Mouse (Mus musculus) heart, embryonic 15.5 days (tissue): ENCODE results near the gene Kmo. TPM values are rescaled to one million over a fixed set of nuclear protein-coding genes. Genes with fewer than 3 reads are reported as not detected.

Experiments
- ATAC-seq: fragments of 200-750 bp; cut with Nextera tagmentation; replicated peaks from 2 replicates; pipeline ENCODE4 v1.8.0; 2017; ENCODE audit warnings: low read depth, moderate TSS enrichment; ENCODE audit not compliant: insufficient number of reproducible peaks, insufficient read depth, low FRiP score
- H3K27ac ChIP-seq: fragments of 300-500 bp; sonication (generic); 2 replicates; pipeline ENCODE4 v1.5.1; 2015; ENCODE audit warnings: mild to moderate bottlenecking, inconsistent platforms
- H3K27me3 ChIP-seq: fragments of 300-500 bp; sonication (generic); 2 replicates; pipeline ENCODE4 v1.6.1; 2015; ENCODE audit warnings: inconsistent platforms
- H3K36me3 ChIP-seq: fragments of 300-500 bp; sonication (generic); 2 replicates; pipeline ENCODE4 v1.6.1; 2015; ENCODE audit warnings: mild to moderate bottlenecking, inconsistent platforms
- H3K4me1 ChIP-seq: fragments of 300-500 bp; sonication (generic); replicated peaks from 2 replicates; pipeline ENCODE4 v1.6.1; 2015; ENCODE audit warnings: inconsistent platforms
- H3K4me2 ChIP-seq: fragments of 300-500 bp; sonication (generic); 2 replicates; pipeline ENCODE4 v1.6.1; 2015; ENCODE audit warnings: inconsistent platforms, mild to moderate bottlenecking, moderate library complexity
- H3K4me3 ChIP-seq: fragments of 300-500 bp; sonication (generic); 2 replicates; pipeline ENCODE4 v1.5.1; 2015; ENCODE audit warnings: mild to moderate bottlenecking, inconsistent platforms
- H3K9ac ChIP-seq: fragments of 300-500 bp; sonication (generic); 2 replicates; pipeline ENCODE4 v1.6.1; 2015; ENCODE audit warnings: mild to moderate bottlenecking, inconsistent platforms
- H3K9me3 ChIP-seq: fragments of 300-500 bp; sonication (generic); replicated peaks from 2 replicates; pipeline ENCODE4 v1.6.1; 2016; ENCODE audit warnings: inconsistent platforms
- WGBS: fragments of 180-500 bp; shearing (Covaris S2); methylation state at CpG from one replicate; pipeline ENCODE4 v1.1.7; 2015; ENCODE audit warnings: mixed read lengths; 5-methylcytosine and 5-hydroxymethylcytosine counted together
- polyA plus RNA-seq: library from polyadenylated mRNA; unstranded; fragments of >200 nt; fragmentation: Nextera tagmentation; extraction: Ambion mirVana; gene quantifications from 2 replicates; pipeline ENCODE4 v1.2.1, GENCODE M21; 2015

Kmo gene
- 0.20 and 0.53 TPM in 2 replicates for polyA plus RNA-seq

GRCm38 (mm10) chr1:175619814-175620431, at the start of gene Kmo:
Gene Kmo, plus strand, starts transcription at chr1:175620381.
- Histone ChIP-seq H3K27me3 (no peaks in the 10 kb centered on the region), H3K9me3 (no peaks in the 10 kb centered on the region), H3K27ac (no peak within 1 kb of the TSS), H3K4me3 (no peak within 1 kb of the TSS), H3K4me1 (peaks cover 20% of the 10 kb centered on the region), H3K36me3 (peaks cover 42% of the 10 kb centered on the region), H3K9ac (no peak within 1 kb of the TSS), H3K4me2 (no peak within 1 kb of the TSS)
- 86% methylated on average over 13 of the region's 13 CpGs for WGBS
- no peak for ATAC-seq

DNA sequence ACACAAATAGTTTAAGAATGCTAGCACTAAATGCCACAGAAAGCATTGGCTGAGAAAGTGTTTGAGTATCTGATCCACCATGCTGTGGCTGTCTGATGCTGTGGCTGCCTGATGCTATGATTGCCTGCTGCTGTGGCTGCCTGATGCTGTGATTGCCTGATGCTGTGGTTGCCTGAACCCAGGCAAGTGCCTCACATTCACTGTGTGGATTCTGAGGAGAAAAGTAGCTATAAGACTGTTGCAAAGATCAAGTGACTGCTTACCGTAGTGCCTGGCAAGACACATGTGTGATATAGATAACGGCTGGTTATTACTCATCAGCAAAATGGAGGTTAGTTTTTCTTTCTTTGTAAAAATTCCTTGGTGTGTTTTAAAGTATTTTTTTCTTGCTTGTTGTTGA, 46.1 kb upstream of the Kmo start:
- no peak overlapping the region for H3K9ac ChIP-seq
- ATAC-seq, result no peak
- H3K4me3 ChIP-seq, result no peak overlapping the region
- no peak overlapping the region for H3K27ac ChIP-seq
- no peaks in the 10 kb centered on the region for H3K9me3 ChIP-seq
- no peak overlapping the region for H3K4me2 ChIP-seq
- H3K4me1 ChIP-seq, result no peaks in the 10 kb centered on the region
- H3K27me3 ChIP-seq, result no peaks in the 10 kb centered on the region
- 66% methylated on average over 2 of the region's 2 CpGs for WGBS
- no peaks in the 10 kb centered on the region for H3K36me3 ChIP-seq

DNA sequence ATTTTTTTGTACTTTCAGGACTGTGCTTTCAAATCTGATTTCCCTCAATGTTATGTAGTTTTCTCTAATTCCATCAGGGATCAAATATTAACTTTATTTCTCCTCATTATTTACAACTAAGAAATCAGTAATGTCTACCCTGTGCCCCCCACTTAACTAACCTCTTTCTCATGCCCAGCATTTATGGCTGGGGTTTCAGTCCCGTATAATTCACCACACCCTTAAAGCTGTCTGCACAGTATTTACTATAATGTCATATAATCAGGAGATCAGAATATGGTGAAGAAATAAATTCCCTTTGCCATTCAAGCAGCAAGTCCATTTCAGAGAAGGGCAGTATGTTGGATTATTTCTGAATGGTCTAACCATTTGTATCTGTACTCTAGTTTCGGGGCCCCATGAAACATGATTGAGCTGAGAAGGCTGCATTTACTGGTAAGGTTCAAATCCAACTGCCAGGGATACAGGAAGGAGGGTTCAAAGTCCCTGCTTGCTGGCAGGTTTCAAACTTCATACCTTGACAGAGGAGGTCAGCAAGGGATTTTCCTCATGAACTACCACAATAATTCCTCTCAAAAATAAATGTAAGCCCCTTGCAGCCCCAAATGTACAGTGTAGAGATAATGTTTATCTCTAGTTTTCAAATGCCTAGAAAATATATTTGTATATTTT, 41.6 kb upstream of the Kmo start:
- Histone ChIP-seq H3K27me3 (no peaks in the 10 kb centered on the region), H3K4me2 (no peak overlapping the region), H3K27ac (no peak overlapping the region), H3K4me1 (no peaks in the 10 kb centered on the region), H3K4me3 (no peak overlapping the region), H3K36me3 (no peaks in the 10 kb centered on the region), H3K9me3 (no peaks in the 10 kb centered on the region), H3K9ac (no peak overlapping the region)
- ATAC-seq, result no peak
- 72% methylated on average over 2 of the region's 2 CpGs for WGBS

GRCm38 (mm10) chr1:175579598-175580235, 40.5 kb upstream of the Kmo start:
- Histone ChIP-seq H3K4me2 (no peak overlapping the region), H3K27me3 (no peaks in the 10 kb centered on the region), H3K27ac (no peak overlapping the region), H3K4me1 (no peaks in the 10 kb centered on the region), H3K4me3 (no peak overlapping the region), H3K9ac (no peak overlapping the region), H3K36me3 (no peaks in the 10 kb centered on the region), H3K9me3 (no peaks in the 10 kb centered on the region)
- no peak for ATAC-seq
- 79% methylated on average over 9 of the region's 9 CpGs for WGBS

DNA sequence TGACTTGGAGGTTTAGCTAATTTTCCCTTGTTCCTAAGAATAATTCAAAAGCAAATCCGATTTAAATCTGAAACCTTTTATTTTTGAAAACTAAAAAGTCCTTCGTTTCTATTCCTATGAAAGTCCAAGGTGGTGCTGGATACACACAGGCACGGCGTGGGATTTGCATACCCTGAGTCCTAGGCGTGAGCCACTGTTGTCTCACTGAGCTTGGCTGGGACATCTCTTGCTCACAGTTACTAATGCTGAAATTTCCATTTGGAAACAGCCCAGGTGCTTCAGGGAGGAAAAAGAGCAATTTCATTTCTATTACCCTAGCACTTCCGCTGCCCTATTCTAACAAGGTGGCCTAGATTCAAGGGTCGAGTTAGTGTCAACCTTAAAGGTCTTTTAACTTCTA, 39.8 kb upstream of the Kmo start:
- ATAC-seq, result no peak
- Histone ChIP-seq H3K4me1 (no peaks in the 10 kb centered on the region), H3K9me3 (no peaks in the 10 kb centered on the region), H3K27me3 (no peaks in the 10 kb centered on the region), H3K36me3 (no peaks in the 10 kb centered on the region), H3K4me2 (no peak overlapping the region), H3K9ac (no peak overlapping the region), H3K27ac (no peak overlapping the region), H3K4me3 (no peak overlapping the region)
- 88% methylated on average over 7 of the region's 7 CpGs for WGBS

DNA sequence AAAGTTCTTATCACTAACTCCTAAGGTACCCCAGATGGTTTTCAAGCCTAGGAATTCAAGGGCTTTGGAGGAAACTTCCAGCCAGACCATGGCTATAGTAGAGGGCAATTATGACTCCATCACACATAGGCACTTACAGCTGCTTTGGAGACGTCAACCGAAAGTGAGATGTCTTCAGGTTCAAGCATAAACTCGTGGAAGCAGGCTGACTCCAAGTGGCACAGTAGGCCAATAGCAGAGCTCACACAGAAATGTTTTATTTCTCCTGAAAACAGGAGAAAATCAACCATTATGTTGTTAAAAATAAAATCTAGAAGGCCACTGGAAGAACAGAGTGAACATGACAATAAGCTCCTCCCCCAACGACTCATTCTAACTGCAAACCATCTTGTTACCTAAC, 37.4 kb upstream of the Kmo start:
- Histone ChIP-seq H3K27me3 (no peaks in the 10 kb centered on the region), H3K9ac (no peak overlapping the region), H3K27ac (no peak overlapping the region), H3K4me3 (no peak overlapping the region), H3K9me3 (no peaks in the 10 kb centered on the region), H3K4me1 (no peaks in the 10 kb centered on the region), H3K4me2 (no peak overlapping the region), H3K36me3 (no peaks in the 10 kb centered on the region)
- WGBS, result 82% methylated on average over 4 of the region's 4 CpGs
- no peak for ATAC-seq

GRCm38 (mm10) chr1:175585267-175585666, 34.9 kb upstream of the Kmo start:
- Histone ChIP-seq H3K4me3 (no peak overlapping the region), H3K27me3 (no peaks in the 10 kb centered on the region), H3K9ac (no peak overlapping the region), H3K4me2 (no peak overlapping the region), H3K9me3 (no peaks in the 10 kb centered on the region), H3K4me1 (no peaks in the 10 kb centered on the region), H3K36me3 (no peaks in the 10 kb centered on the region), H3K27ac (no peak overlapping the region)
- WGBS, result 52% methylated on average over 2 of the region's 2 CpGs
- ATAC-seq, result no peak

- 67% methylated on average over 5 of the region's 5 CpGs for WGBS
- no peak overlapping the region for H3K9ac ChIP-seq
- no peaks in the 10 kb centered on the region for H3K4me1 ChIP-seq
- H3K4me3 ChIP-seq, result no peak overlapping the region
- H3K27me3 ChIP-seq, result no peaks in the 10 kb centered on the region
- H3K4me2 ChIP-seq, result no peak overlapping the region
- no peaks in the 10 kb centered on the region for H3K36me3 ChIP-seq
- ATAC-seq, result no peak
- no peak overlapping the region for H3K27ac ChIP-seq
- H3K9me3 ChIP-seq, result no peaks in the 10 kb centered on the region
Measured at GRCm38 (mm10) chr1:175586656-175587055, 33.5 kb upstream of the Kmo start.

DNA sequence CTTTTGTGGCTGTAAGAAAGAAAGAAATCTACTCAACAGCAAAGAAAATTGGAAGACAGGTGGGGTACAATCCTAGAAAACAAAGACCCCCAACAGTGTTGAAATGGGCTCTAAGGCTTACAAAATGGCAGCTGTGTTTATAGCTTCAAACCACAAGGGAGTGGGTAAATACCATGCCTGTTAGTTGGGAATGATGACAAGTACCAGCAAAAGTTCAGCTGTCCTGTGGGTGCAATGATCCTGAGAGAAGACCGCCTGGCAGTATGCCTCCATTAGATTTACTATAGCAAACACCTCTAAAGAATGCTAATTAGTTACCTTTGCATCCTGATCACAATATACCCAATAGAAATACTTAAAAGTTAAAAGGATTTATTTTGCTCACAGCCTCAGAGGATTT, 27.3 kb upstream of the Kmo start:
- Histone ChIP-seq H3K4me2 (no peak overlapping the region), H3K4me3 (no peak overlapping the region), H3K27me3 (no peaks in the 10 kb centered on the region), H3K9ac (no peak overlapping the region), H3K9me3 (no peaks in the 10 kb centered on the region), H3K36me3 (no peaks in the 10 kb centered on the region), H3K27ac (no peak overlapping the region), H3K4me1 (no peaks in the 10 kb centered on the region)
- 88% methylated on average over 1 of the region's 1 CpGs for WGBS
- no peak for ATAC-seq

- Histone ChIP-seq H3K9ac (no peak overlapping the region), H3K36me3 (peaks cover 50% of the 10 kb centered on the region), H3K9me3 (no peaks in the 10 kb centered on the region), H3K27me3 (no peaks in the 10 kb centered on the region), H3K4me1 (no peaks in the 10 kb centered on the region), H3K27ac (no peak overlapping the region), H3K4me3 (no peak overlapping the region), H3K4me2 (no peak overlapping the region)
- WGBS, result 72% methylated on average over 11 of the region's 11 CpGs
- no peak for ATAC-seq
Measured at GRCm38 (mm10) chr1:175602231-175602630, 17.9 kb upstream of the Kmo start.

DNA sequence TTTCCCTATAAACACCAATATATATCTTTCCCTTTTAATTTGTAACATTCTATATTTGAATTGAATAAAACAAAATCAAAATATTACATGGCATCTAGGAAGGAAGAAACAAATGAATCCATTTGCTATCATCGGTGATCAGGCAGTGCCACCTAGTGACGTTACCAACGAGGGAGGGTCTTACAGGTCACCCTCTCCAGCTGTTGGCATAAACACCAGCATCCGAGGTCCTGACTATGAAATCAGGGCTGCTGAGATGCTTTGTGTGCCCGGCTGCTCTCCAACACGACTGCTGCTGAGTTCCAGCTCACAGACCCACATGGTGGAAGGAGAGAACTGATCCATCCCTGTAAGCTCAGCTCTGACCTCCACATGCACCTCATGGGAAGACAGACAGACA, 16.8 kb upstream of the Kmo start:
- Histone ChIP-seq H3K27me3 (no peaks in the 10 kb centered on the region), H3K4me3 (no peak overlapping the region), H3K4me2 (no peak overlapping the region), H3K36me3 (peaks cover 60% of the 10 kb centered on the region), H3K9ac (no peak overlapping the region), H3K9me3 (no peaks in the 10 kb centered on the region), H3K27ac (no peak overlapping the region), H3K4me1 (no peaks in the 10 kb centered on the region)
- WGBS, result 70% methylated on average over 6 of the region's 6 CpGs
- no peak for ATAC-seq

GRCm38 (mm10) chr1:175607308-175607707, 12.9 kb upstream of the Kmo start:
- Histone ChIP-seq H3K4me3 (no peak overlapping the region), H3K4me2 (no peak overlapping the region), H3K9ac (no peak overlapping the region), H3K36me3 (peaks cover 83% of the 10 kb centered on the region), H3K9me3 (no peaks in the 10 kb centered on the region), H3K4me1 (no peaks in the 10 kb centered on the region), H3K27me3 (no peaks in the 10 kb centered on the region), H3K27ac (no peak overlapping the region)
- 92% methylated on average over 6 of the region's 6 CpGs for WGBS
- no peak for ATAC-seq
